Mouse (Mus musculus): ENCODE results near the gene 4930407I10Rik. TPM values are rescaled to one million over a fixed set of nuclear protein-coding genes. Genes with fewer than 3 reads are reported as not detected.

The 4930407I10Rik gene
- polyA plus RNA-seq (2012; rRNA removed; ENCODE audit: low replicate concordance): not detected in 2 replicates

GRCm38 (mm10) chr15:82058719-82059201 is at the start of gene 4930407I10Rik:
4930407I10Rik (plus strand) TSS chr15:82059151.

GRCm38 (mm10) chr15:82033762-82034161 is 25.2 kb upstream of the 4930407I10Rik start, which contains the start of gene Desi1:
Desi1 (minus strand) TSS chr15:82033862.

GRCm38 (mm10) chr15:82047080-82047883 is 11.7 kb upstream of the 4930407I10Rik start, which contains the start of gene Snu13:
Snu13 (minus strand) TSS chr15:82047598.

DNA sequence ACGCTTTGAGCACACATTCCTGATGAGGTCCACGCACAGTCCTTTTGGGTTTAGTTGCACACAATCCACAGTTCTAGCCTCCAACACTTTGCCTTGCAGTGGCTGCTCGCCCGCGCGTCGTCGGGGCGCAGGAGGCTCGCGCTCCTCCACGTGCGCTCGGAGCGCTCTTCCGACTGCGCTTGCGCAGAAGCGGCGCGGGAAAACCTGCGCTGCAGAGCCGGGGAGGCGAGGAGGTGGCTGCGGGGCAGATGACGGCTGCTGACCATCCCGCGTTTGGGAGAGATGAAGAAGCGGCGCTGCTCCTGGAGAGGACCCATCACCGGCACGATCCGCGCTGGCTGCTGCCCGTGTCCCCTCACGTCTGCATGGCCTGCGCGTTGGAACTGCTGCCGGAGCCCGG is 10.9 kb downstream of the 4930407I10Rik start, which contains the start of gene Mei1:
Mei1 (plus strand) TSS at position 99 of the 400 bp plus-strand sequence.

Other genes starting within 250 kb of the 4930407I10Rik start
- gene Tob2, start 200.4 kb upstream of the 4930407I10Rik start, polyA plus RNA-seq (2012; rRNA removed; ENCODE audit: low replicate concordance): 29.8 and 45.1 TPM in 2 replicates
- 32.6 and 40.1 TPM in 2 replicates for gene Phf5a, start 187.2 kb upstream of the 4930407I10Rik start, polyA plus RNA-seq (2012; rRNA removed; ENCODE audit: low replicate concordance)
- 296 and 436 TPM in 2 replicates for gene Aco2, start 186.8 kb upstream of the 4930407I10Rik start, polyA plus RNA-seq (2012; rRNA removed; ENCODE audit: low replicate concordance)
- 4.4 and 5.0 TPM in 2 replicates for gene Polr3h, start 132.9 kb upstream of the 4930407I10Rik start, polyA plus RNA-seq (2012; rRNA removed; ENCODE audit: low replicate concordance)
- gene Csdc2, start 122.4 kb upstream of the 4930407I10Rik start, polyA plus RNA-seq (2012; rRNA removed; ENCODE audit: low replicate concordance): 1.7 and 4.3 TPM in 2 replicates
- 22.1 and 26.0 TPM in 2 replicates for gene Pmm1, start 98.2 kb upstream of the 4930407I10Rik start, polyA plus RNA-seq (2012; rRNA removed; ENCODE audit: low replicate concordance)
- gene 1700029P11Rik, start 78.6 kb upstream of the 4930407I10Rik start, polyA plus RNA-seq (2012; rRNA removed; ENCODE audit: low replicate concordance): not detected in 2 replicates
- gene Xrcc6, start 71.3 kb upstream of the 4930407I10Rik start, polyA plus RNA-seq (2012; rRNA removed; ENCODE audit: low replicate concordance): 5.2 and 8.3 TPM in 2 replicates
- 40.6 and 43.7 TPM in 2 replicates for gene Desi1, start 25.3 kb upstream of the 4930407I10Rik start, polyA plus RNA-seq (2012; rRNA removed; ENCODE audit: low replicate concordance)
- 21.0 and 49.7 TPM in 2 replicates for gene Snu13, start 11.6 kb upstream of the 4930407I10Rik start, polyA plus RNA-seq (2012; rRNA removed; ENCODE audit: low replicate concordance)
- 0.07 TPM in 1 of 2 replicates, not detected in the other for gene Mei1, start 10.8 kb downstream of the 4930407I10Rik start, polyA plus RNA-seq (2012; rRNA removed; ENCODE audit: low replicate concordance)
- 6.0 and 14.3 TPM in 2 replicates for gene Ccdc134, start 68.8 kb downstream of the 4930407I10Rik start, polyA plus RNA-seq (2012; rRNA removed; ENCODE audit: low replicate concordance)
- gene Srebf2, start 88.0 kb downstream of the 4930407I10Rik start, polyA plus RNA-seq (2012; rRNA removed; ENCODE audit: low replicate concordance): 145 and 243 TPM in 2 replicates
- 0.23 and 2.7 TPM in 2 replicates for gene Shisa8, start 153.7 kb downstream of the 4930407I10Rik start, polyA plus RNA-seq (2012; rRNA removed; ENCODE audit: low replicate concordance)
- gene Tnfrsf13c, start 165.2 kb downstream of the 4930407I10Rik start, polyA plus RNA-seq (2012; rRNA removed; ENCODE audit: low replicate concordance): 1.4 and 7.1 TPM in 2 replicates
- gene Cenpm, start 185.6 kb downstream of the 4930407I10Rik start, polyA plus RNA-seq (2012; rRNA removed; ENCODE audit: low replicate concordance): 11.1 and 14.1 TPM in 2 replicates
- gene 1500009C09Rik, start 193.2 kb downstream of the 4930407I10Rik start, polyA plus RNA-seq (2012; rRNA removed; ENCODE audit: low replicate concordance): 0.14 and 0.22 TPM in 2 replicates
- gene Sept3, start 215.7 kb downstream of the 4930407I10Rik start, polyA plus RNA-seq (2012; rRNA removed; ENCODE audit: low replicate concordance): 0.14 and 0.89 TPM in 2 replicates
- gene Wbp2nl, start 239.8 kb downstream of the 4930407I10Rik start, polyA plus RNA-seq (2012; rRNA removed; ENCODE audit: low replicate concordance): not detected in 2 replicates

Data from duodenum, adult 2 months (tissue).